Mouse (Mus musculus) left cerebral cortex, adult 2 months (tissue): ENCODE measurements around the gene Hmox1. TPM values are rescaled to one million over a fixed set of nuclear protein-coding genes. Genes with fewer than 3 reads are reported as not detected.

Source experiments
- DNase-seq, 2 experiments: peaks; one replicate each; pipeline ENCODE4 v3.0.0; 2021 to 2022; ENCODE audit warnings: low spot score in 2 of 2, mixed read lengths in 1 of 2; ENCODE audit errors: extremely low spot score in 1 of 2
- H3K27ac ChIP-seq: fragments of 200-600 bp; 2 replicates; pipeline ENCODE4 v1.8.1; 2022
- H3K4me3 ChIP-seq: fragments of 200-600 bp; 2 replicates; pipeline ENCODE4 v1.8.1; 2022
- CTCF ChIP-seq: fragments of 200-600 bp; IDR thresholded peaks from 2 replicates; pipeline ENCODE4 v1.8.1; 2022; ENCODE audit warnings: antibody characterized with exemption, mild to moderate bottlenecking, moderate library complexity
- intact Hi-C: fragments of 180-260 bp; cut with DNase I; formaldehyde crosslinking; loops from one replicate; pipeline ENCODE4 v1.15.1; 2025
- total RNA-seq, 2 experiments: library from RNA; stranded (reverse); gene quantifications; 2 replicates each; pipeline ENCODE4 v1.2.3; 2021

Gene Hmox1
- total RNA-seq, 2 experiments from 2014 or later, result 3.9 to 5.2 TPM

- DNase-seq, result peak; percentile 37 to 51
- peak overlapping the region; percentile 50; the same call in 1 of the 2 replicates for H3K27ac ChIP-seq
- TF ChIP-seq CTCF, result no peak
- intact Hi-C loops, result loop anchor here (1.0 kb wide), 1 partner anchor 17 kb away; no protein-coding TSS in a partner anchor
- H3K4me3 ChIP-seq, result no peak overlapping the region
Measured at GRCm38 (mm10) chr8:75134603-75135391, 41.4 kb downstream of the Hmox1 start.

- Histone ChIP-seq H3K27ac (peak overlapping the region; percentile 25; the same call in 1 of the 2 replicates), H3K4me3 (no peak overlapping the region)
- DNase-seq, result no peak
- TF ChIP-seq CTCF, result no peak
- intact Hi-C loops, result no loop called here
Measured at GRCm38 (mm10) chr8:75135756-75136155, 42.3 kb downstream of the Hmox1 start.

GRCm38 (mm10) chr8:75136256-75136655 lies 42.8 kb downstream of the Hmox1 start:
- no peak for DNase-seq
- Histone ChIP-seq H3K27ac (no peak overlapping the region; the same call in 1 of the 2 replicates), H3K4me3 (no peak overlapping the region)
- intact Hi-C loops, result no loop called here
- no peak for TF ChIP-seq CTCF

- TF ChIP-seq CTCF, result no peak
- intact Hi-C loops, result no loop called here
- H3K4me3 ChIP-seq, result no peak overlapping the region
- peak overlapping the region; percentile 62 for H3K27ac ChIP-seq
- DNase-seq, result no peak
Measured at GRCm38 (mm10) chr8:75137536-75137935, 44.1 kb downstream of the Hmox1 start.

Other genes starting within 250 kb of the Hmox1 start
- not detected for gene Isx, start 220.4 kb upstream of the Hmox1 start, total RNA-seq
- gene Hmgxb4, start 100.3 kb upstream of the Hmox1 start, total RNA-seq, result 10 to 100 TPM; 24.5 to 28.9 TPM
- gene Tom1, start 59.9 kb upstream of the Hmox1 start, total RNA-seq, result 10 to 100 TPM; 31.4 to 42.2 TPM
- gene Mcm5, start 15.9 kb downstream of the Hmox1 start, total RNA-seq, result 1 to 10 TPM; 7.4 to 7.6 TPM
- gene Rasd2, start 120.3 kb downstream of the Hmox1 start, total RNA-seq, result 100 to 1,000 TPM in 1 of 2 experiments, 10 to 100 TPM in 1; 77.7 to 100 TPM